Mouse (Mus musculus) MEL (cell line): ENCODE results near the gene Ablim1.

Experiments used
- CTCF ChIP-seq, 3 experiments: IDR thresholded peaks in 2 of 3; conservative IDR thresholded peaks in 1 of 3; 2 replicates each; pipeline ENCODE4 v1.5.1; 2011 to 2012; ENCODE audit warnings: low read length in 3 of 3, low read depth in 2 of 3, mild to moderate bottlenecking in 2 of 3, improper control_type of control experiment in 1 of 3, inconsistent platforms in 1 of 3, mixed read lengths in 1 of 3, moderate library complexity in 1 of 3; ENCODE audit not compliant: control insufficient read depth in 1 of 3, insufficient read depth in 1 of 3, poor library complexity in 1 of 3, severe bottlenecking in 1 of 3
- KAT2A ChIP-seq: conservative IDR thresholded peaks from 2 replicates; pipeline ENCODE4 v1.6.1; 2012; ENCODE audit warnings: low read depth, low read length, improper control_type of control experiment, inconsistent platforms
- MAFK ChIP-seq: IDR thresholded peaks from 2 replicates; pipeline ENCODE4 v1.6.1; 2011; ENCODE audit warnings: low read depth, mild to moderate bottlenecking, low read length, improper control_type of control experiment, borderline replicate concordance
- NELFE ChIP-seq: IDR thresholded peaks from 2 replicates; pipeline ENCODE4 v1.6.1; 2011; ENCODE audit warnings: low read depth, low read length, improper control_type of control experiment
- TBP ChIP-seq: IDR thresholded peaks from 2 replicates; pipeline ENCODE4 v1.8.0; 2011; ENCODE audit warnings: low read depth, low read length, improper control_type of control experiment

- no peak for TF ChIP-seq NELFE
- TF ChIP-seq CTCF (IDR thresholded peaks at IDR 0.05 in 2 of 3, conservative IDR thresholded peaks at IDR 0.05 in 1 of 3; ENCODE audit: control insufficient read depth in 1 of 3, insufficient read depth in 1 of 3, low read depth in 2 of 3, low read length in 3 of 3, poor library complexity in 1 of 3, severe bottlenecking in 1 of 3): no peak
- TF ChIP-seq TBP: no peak
- no peak for TF ChIP-seq KAT2A
- TF ChIP-seq MAFK: no peak
Observed at GRCm38 (mm10) chr19:57109620-57110019, 205.1 kb downstream of the Ablim1 start.
